Mouse (Mus musculus) layer of hippocampus, adult 18-20 months (tissue): Measurements from ENCODE around the gene Acsf2. TPM values are rescaled to one million over a fixed set of nuclear protein-coding genes. Genes with fewer than 3 reads are reported as not detected.
"Not testable (repeated sequence)": the region's sequence is repeated elsewhere in the genome, so short reads cannot be mapped to it uniquely, and the experiment has no call there.

Experiments
- DNase-seq, 2 experiments: peaks; one replicate each; pipeline ENCODE4 v3.0.0; 2022; ENCODE audit warnings: low spot score in 2 of 2
- long read RNA-seq: library from polyadenylated mRNA; stranded (forward); transcript quantifications from one replicate; pipeline ENCODE4 v2.0.0, GENCODE M21; 2021
- total RNA-seq, 2 experiments: library from RNA; stranded (reverse); gene quantifications; 2 replicates each; pipeline ENCODE4 v1.2.3; 2021

The Acsf2 gene
- 10 to 100 TPM; 17.2 to 19.2 TPM for total RNA-seq
- long read RNA-seq, partial matches to known transcripts, result 11 of 18 reads
- long read RNA-seq, other reads (novel, unspliced or antisense), result 3 of 18 reads

DNA sequence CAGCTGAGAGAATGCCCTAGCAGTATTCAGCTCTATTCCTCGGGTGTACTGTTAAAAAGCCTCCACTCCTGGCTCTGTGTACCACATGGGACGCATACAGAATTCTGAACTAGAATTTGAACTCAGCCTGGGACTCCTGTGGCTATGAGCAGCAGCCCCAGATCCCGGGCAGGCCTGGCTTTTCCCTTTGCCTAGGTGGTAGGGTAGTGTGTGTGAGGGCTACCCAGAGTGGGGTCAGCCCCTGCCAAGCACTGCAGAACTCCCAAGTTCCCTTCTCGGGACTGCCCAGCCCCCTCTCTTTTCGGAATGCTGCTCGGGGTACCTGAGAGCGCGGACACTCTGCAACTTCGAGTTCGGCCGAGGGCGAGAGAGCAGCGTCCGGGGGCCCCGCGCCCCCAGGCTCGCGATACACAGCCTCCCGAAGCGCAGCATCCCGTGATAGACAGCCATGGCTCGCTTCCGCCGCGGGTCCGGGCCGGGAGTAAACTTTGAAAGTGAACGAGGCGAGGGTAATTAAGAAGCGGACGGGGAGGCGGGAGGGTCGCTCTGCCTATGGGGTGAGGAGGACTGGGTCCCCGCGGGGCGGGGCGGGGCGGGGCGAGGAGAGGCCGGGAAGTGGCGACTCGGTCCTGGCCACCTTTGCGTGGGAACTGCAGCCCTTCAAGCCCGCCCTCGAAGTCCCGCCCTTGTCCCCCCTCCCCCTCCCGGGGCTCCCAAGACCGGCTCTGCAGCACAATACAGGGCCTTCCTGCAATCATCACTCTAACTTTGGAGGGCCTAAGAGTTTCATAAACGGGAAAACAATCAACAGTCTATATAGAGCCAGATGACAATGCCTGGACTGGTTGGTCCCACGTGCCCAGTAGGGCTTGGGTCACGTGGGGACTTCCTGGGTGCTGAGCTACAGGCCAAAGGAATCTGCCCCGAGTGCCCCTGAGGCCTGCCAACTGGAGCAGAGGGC is at the start of gene Acsf2:
Gene Acsf2, minus strand, starts transcription at position 551 of the 961 bp plus-strand sequence.
- peak in 1 of 2 experiments; percentile 34 for DNase-seq

DNA sequence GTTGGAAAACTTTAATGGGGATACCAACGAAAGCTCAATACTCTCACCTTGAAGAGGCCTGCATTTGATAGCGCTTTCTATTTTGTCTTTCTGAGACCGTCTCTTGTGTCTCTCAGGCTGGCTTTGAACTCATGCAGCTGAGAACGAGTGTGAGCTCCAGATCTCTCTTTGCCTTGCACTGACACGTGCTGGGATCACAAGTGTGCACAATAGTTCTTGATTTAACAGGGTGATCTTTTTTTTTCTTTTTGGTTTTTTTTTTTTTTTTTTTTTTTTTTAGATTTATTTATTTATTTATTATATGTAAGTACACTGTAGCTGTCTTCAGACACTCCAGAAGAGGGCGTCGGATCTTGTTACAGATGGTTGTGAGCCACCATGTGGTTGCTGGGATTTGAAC is 49.6 kb upstream of the Acsf2 start:
- DNase-seq, result not testable (repeated sequence)

DNA sequence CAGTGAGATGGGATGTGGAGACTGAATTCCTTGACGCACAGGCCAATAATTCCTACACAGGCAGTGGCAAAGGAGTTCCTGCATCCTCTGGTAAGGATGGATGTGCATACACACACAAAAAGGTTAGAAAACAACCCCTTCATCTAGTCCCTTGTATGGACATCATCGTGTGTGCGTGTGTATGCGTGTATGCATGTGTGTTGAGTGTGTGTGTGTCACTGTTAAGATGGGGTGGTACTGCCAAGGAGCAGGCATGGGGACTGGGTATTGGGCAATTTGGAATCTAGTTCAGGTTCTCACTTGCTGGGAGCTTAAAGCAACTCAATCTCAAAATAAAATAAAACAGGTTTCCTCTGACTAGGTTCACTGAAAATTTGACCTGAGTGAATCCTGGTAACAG is 44.8 kb upstream of the Acsf2 start:
- DNase-seq, result no peak

DNA sequence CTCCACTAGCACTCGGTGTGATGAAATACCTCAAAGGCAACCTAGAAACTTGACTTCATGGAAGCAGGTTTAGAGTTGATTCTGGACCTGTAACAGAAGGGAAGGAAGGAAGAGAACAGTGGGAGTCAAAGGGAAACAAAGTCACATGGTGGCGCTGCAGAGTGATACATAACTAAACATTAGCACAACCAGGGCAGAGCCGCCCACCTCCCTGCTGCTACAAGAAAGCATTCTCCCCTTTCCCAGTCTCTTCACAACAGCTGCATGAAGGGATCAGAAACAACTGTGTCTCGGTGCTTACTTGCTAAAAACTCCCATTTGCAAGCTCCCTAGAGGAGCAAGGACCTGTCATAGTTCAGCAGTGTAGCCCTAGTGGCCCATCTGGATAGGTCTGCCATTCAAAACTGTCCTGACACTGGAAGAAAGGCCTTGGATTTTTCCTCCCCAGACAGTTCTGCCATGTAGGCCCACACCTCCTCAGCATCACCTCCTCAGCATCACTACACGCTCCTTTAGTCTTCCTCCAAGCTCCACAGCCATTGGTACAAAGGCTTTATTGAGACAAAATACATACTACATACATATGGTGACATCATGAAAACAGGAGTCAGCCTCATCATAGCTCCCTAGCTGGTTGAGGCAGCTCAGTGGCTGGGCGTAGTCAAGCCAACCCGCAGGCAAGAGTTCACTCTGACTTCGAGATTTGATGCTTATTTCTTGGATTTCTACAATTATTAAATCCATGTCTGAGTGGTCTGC is 43.0 kb upstream of the Acsf2 start:
- DNase-seq, result peak; percentile 47 to 75

DNA sequence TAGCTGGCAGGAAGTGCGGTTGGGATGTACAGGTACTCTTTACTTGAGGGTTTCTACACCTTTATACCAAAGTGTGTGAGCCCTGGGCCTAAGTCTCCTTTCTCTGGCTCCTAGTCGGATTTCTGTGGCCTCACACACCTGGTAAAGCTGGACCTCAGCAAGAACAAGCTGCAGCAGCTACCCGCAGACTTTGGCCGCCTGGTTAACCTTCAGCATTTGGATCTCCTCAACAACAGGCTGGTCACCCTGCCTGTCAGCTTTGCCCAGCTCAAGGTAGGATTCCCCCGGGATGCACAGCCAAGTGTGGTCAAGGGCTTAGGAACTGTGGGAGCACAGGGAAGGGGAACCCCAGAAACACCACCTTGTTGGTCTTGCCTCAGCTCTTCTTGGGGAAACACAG is 32.8 kb upstream of the Acsf2 start:
- no peak for DNase-seq

- no peak for DNase-seq
Observed at GRCm38 (mm10) chr11:94632988-94633387, 31.3 kb upstream of the Acsf2 start.

GRCm38 (mm10) chr11:94631969-94632368 is 30.3 kb upstream of the Acsf2 start:
- no peak for DNase-seq

- DNase-seq, result no peak
Observed at GRCm38 (mm10) chr11:94630199-94631011, 28.7 kb upstream of the Acsf2 start.

DNA sequence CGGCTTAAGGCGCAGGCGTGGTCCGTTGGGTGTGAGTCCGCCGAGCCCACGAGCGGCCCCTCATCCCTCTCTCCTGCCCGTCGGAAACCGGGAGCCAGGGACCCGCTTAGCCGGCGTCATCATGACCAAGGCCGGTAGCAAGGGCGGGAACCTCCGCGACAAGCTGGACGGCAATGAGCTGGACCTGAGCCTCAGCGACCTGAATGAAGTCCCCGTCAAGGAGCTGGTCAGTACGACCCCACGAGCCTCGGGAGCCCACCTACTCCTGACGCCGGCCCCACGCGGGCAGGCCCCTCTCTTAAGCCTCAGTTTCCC is 28.2 kb upstream of the Acsf2 start:
- no peak for DNase-seq

DNA sequence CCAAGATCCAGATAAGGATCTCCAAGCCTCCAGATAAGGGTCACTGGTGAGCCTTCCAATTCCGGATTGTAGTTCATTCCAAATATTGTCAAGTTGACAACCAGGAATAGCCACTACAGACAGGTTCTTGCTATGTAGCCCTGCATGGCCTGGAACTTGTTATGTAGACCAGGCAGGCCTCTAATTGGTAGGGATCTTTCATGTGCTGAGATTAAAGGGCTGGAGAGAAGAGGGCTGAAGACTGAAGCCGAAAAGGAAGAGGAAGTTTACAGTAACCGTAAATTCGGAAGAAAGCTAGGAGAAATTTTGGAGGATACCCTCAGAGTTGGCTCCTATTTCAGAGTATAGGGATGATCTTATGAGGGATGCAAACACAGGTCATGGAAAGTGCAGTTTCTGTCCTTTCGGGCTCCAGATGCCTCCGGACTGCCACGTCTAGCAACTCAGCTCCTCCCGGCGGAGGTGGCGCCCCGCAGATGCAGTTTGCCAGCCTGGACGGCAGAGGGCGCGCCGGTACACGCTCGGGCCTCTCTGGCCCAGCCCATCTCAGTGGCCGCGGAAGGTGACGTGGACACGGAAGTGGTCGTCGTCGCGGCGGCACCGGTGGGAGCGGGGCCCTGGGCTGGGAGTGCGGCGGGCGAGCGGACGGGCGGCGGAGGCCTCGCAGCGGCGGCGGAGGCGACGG is 27.7 kb upstream of the Acsf2 start, which contains the start of gene Lrrc59:
Gene Lrrc59, plus strand, starts transcription at position 569 of the 685 bp plus-strand sequence.
- peak; percentile 92 to 96 for DNase-seq

- no peak for DNase-seq
Observed at GRCm38 (mm10) chr11:94622162-94622561, 20.5 kb upstream of the Acsf2 start.

DNA sequence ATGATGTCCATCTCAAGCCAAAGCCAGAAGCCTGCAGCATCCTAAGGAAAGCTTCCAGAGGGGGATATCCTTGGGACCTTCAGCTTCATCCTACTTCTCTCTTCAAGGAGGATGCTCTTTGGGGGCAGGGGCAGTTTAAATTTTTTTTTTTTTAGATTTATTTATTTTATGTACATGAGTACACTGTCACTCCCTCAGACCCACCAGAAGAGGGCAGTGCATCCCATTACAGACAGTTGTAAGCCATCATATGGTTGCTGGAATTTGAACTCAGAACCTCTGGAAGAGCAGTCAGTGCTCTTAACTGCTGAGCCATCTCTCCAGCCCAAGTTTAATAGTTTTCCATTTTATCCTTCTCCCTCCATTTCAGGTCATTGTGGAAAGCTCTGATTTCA is 19.8 kb upstream of the Acsf2 start:
- no peak for DNase-seq

- no peak for DNase-seq
Observed at GRCm38 (mm10) chr11:94620766-94621457, 19.2 kb upstream of the Acsf2 start.

- no peak for DNase-seq
Observed at GRCm38 (mm10) chr11:94617646-94618045, 16.0 kb upstream of the Acsf2 start.

DNA sequence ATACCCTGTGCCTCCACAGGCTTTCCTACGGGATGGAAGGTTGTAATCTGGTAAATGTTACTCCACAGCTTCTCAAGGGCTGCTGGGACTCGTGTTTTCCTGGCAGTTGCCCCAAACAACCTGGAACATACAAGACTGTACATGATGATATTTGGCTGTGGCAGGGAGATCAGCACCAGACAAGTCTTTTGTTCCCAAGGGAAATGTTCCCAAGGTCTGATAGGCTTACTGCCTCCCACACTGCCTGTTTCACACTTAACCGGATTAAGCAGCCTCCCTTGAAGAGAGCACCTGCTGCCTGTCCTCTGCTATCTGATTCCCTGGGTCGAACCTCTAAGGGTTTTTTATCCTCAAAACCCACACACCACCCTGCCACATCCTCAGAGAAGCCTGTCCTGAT is 13.8 kb upstream of the Acsf2 start:
- DNase-seq, result no peak

- no peak for DNase-seq
Observed at GRCm38 (mm10) chr11:94614603-94615002, 12.9 kb upstream of the Acsf2 start.

- no peak for DNase-seq
Observed at GRCm38 (mm10) chr11:94610744-94611740, 9.4 kb upstream of the Acsf2 start.

DNA sequence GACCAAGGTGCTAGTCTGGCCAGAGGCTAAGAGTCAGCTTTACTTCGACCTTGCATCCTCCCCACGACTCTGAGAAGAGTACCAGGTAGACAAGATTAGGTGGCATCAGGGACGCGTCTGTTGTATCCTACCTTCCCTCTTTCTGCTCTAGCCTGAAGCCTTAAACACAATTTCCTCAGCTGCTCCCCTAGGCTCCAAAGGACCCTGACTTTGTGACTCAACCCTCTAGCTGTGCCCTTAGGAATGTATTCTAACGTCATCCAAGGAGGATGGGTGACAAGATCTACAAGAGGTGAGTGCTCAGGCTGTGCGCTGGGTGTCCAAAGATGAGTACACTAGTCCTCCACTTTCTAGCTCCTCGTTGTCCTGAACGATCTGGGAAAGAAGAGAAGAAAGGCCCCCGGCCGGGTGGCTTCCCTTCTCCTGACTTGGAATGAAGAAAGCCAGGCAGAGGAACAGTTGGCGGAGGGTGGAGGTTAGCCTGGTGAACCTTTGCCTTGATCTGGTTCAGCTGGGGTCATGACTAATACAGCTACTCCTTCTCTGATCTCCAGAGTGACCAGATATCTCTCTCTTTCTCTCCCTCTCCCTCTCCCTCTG is 785 bp upstream of the Acsf2 start:
- DNase-seq, result no peak
